Mouse (Mus musculus): ENCODE measurements around the gene Milr1. TPM values are rescaled to one million over a fixed set of nuclear protein-coding genes. Genes with fewer than 3 reads are reported as not detected.
"Not testable (repeated sequence)": the region's sequence is repeated elsewhere in the genome, so short reads cannot be mapped to it uniquely, and the experiment has no call there.

Gene Milr1
- polyA plus RNA-seq, 1 experiment from 2014 or later: 1.1 TPM

GRCm38 (mm10) chr11:106777395-106777794, 26.4 kb downstream of the Milr1 start:
- Histone ChIP-seq H3K27ac (ENCODE audit: low read depth, low read length) (no peak overlapping the region), H3K27me3 (ENCODE audit: control insufficient read depth, insufficient read depth, low read length) (no peaks in the 10 kb centered on the region), H3K4me1 (ENCODE audit: control insufficient read depth, insufficient read depth, low read length) (no peaks in the 10 kb centered on the region; the same call in 1 of the 2 replicates), H3K4me2 (replicated peaks; ENCODE audit: low read depth, low read length) (no peak overlapping the region), H3K36me3 (ENCODE audit: control insufficient read depth, insufficient read depth, low read length) (peaks cover 64% of the 10 kb centered on the region), H3K4me3 (ENCODE audit: low read length) (no peak overlapping the region), H3K9me3 (ENCODE audit: control insufficient read depth, low read length) (no peaks in the 10 kb centered on the region), H3K9ac (ENCODE audit: low read depth, low read length) (no peak overlapping the region; the same call in 1 of the 2 replicates)
- WGBS: 88% methylated on average over 3 of the region's 3 CpGs
- no peak for ATAC-seq (ENCODE audit: low FRiP score, low TSS enrichment)

- 92% methylated on average over 7 of the region's 7 CpGs for WGBS
- H3K4me3 ChIP-seq (ENCODE audit: low read length): peak overlapping the region; percentile 79; the same call in 1 of the 2 replicates
- H3K4me2 ChIP-seq (replicated peaks; ENCODE audit: low read depth, low read length): peak overlapping the region; percentile 73
Measured at GRCm38 (mm10) chr11:106778132-106778531, 27.1 kb downstream of the Milr1 start.

GRCm38 (mm10) chr11:106778589-106779387, 27.8 kb downstream of the Milr1 start:
- Histone ChIP-seq H3K27me3 (ENCODE audit: control insufficient read depth, insufficient read depth, low read length) (no peaks in the 10 kb centered on the region), H3K9ac (ENCODE audit: low read depth, low read length) (peak overlapping the region; percentile 93), H3K4me3 (ENCODE audit: low read length) (peak overlapping the region; percentile 79), H3K4me2 (replicated peaks; ENCODE audit: low read depth, low read length) (peak overlapping the region; percentile 73), H3K4me1 (ENCODE audit: control insufficient read depth, insufficient read depth, low read length) (no peaks in the 10 kb centered on the region; the same call in 1 of the 2 replicates), H3K27ac (ENCODE audit: low read depth, low read length) (peak overlapping the region; percentile 98), H3K36me3 (ENCODE audit: control insufficient read depth, insufficient read depth, low read length) (peaks cover 64% of the 10 kb centered on the region), H3K9me3 (ENCODE audit: control insufficient read depth, low read length) (no peaks in the 10 kb centered on the region)
- ATAC-seq (ENCODE audit: low FRiP score, low TSS enrichment): no peak; the same call in none of the 2 replicates
- 2% methylated on average over 39 of the region's 39 CpGs for WGBS

More at GRCm38 (mm10) chr11:106778132-106778531, 27.1 kb downstream of the Milr1 start:
- H3K36me3 ChIP-seq (ENCODE audit: control insufficient read depth, insufficient read depth, low read length): peaks cover 64% of the 10 kb centered on the region
- H3K9ac ChIP-seq (ENCODE audit: low read depth, low read length): no peak overlapping the region; the same call in 1 of the 2 replicates
- no peak overlapping the region for H3K27ac ChIP-seq (ENCODE audit: low read depth, low read length)
- no peaks in the 10 kb centered on the region for H3K9me3 ChIP-seq (ENCODE audit: control insufficient read depth, low read length)
- H3K4me1 ChIP-seq (ENCODE audit: control insufficient read depth, insufficient read depth, low read length): no peaks in the 10 kb centered on the region; the same call in 1 of the 2 replicates
- no peak for ATAC-seq (ENCODE audit: low FRiP score, low TSS enrichment)
- H3K27me3 ChIP-seq (ENCODE audit: control insufficient read depth, insufficient read depth, low read length): no peaks in the 10 kb centered on the region

GRCm38 (mm10) chr11:106779388-106780088, 28.5 kb downstream of the Milr1 start, which contains the start of gene Polg2:
TSS of gene Polg2 (minus strand) at chr11:106779537.
- Histone ChIP-seq H3K36me3 (ENCODE audit: control insufficient read depth, insufficient read depth, low read length) (peaks cover 64% of the 10 kb centered on the region), H3K9ac (ENCODE audit: low read depth, low read length) (peak within 1 kb of the TSS; percentile 93)

GRCm38 (mm10) chr11:106780089-106780425, 29.0 kb downstream of the Milr1 start:
- Histone ChIP-seq H3K27ac (ENCODE audit: low read depth, low read length) (peak overlapping the region; percentile 98), H3K36me3 (ENCODE audit: control insufficient read depth, insufficient read depth, low read length) (peaks cover 66% of the 10 kb centered on the region), H3K9ac (ENCODE audit: low read depth, low read length) (peak overlapping the region; percentile 93; the same call in 1 of the 2 replicates), H3K27me3 (ENCODE audit: control insufficient read depth, insufficient read depth, low read length) (no peaks in the 10 kb centered on the region), H3K4me3 (ENCODE audit: low read length) (peak overlapping the region; percentile 79; the same call in 1 of the 2 replicates), H3K4me2 (replicated peaks; ENCODE audit: low read depth, low read length) (peak overlapping the region; percentile 73; the same call in 1 of the 2 replicates), H3K9me3 (ENCODE audit: control insufficient read depth, low read length) (no peaks in the 10 kb centered on the region), H3K4me1 (ENCODE audit: control insufficient read depth, insufficient read depth, low read length) (no peaks in the 10 kb centered on the region; the same call in 1 of the 2 replicates)
- ATAC-seq (ENCODE audit: low FRiP score, low TSS enrichment): no peak
- 63% methylated on average over 4 of the region's 4 CpGs for whole genome bisulfite sequencing

More at GRCm38 (mm10) chr11:106779388-106780088, 28.5 kb downstream of the Milr1 start, which contains the start of gene Polg2:
- 2% methylated on average over 26 of the region's 30 CpGs for WGBS
- H3K27me3 ChIP-seq (ENCODE audit: control insufficient read depth, insufficient read depth, low read length): no peaks in the 10 kb centered on the region
- H3K4me2 ChIP-seq (replicated peaks; ENCODE audit: low read depth, low read length): peak within 1 kb of the TSS; percentile 73
- H3K4me1 ChIP-seq (ENCODE audit: control insufficient read depth, insufficient read depth, low read length): no peaks in the 10 kb centered on the region; the same call in 1 of the 2 replicates
- peak within 1 kb of the TSS; percentile 79 for H3K4me3 ChIP-seq (ENCODE audit: low read length)
- no peaks in the 10 kb centered on the region for H3K9me3 ChIP-seq (ENCODE audit: control insufficient read depth, low read length)
- peak; percentile 99 for ATAC-seq (ENCODE audit: low FRiP score, low TSS enrichment)
- peak within 1 kb of the TSS; percentile 98 for H3K27ac ChIP-seq (ENCODE audit: low read depth, low read length)

GRCm38 (mm10) chr11:106780590-106781220, 29.7 kb downstream of the Milr1 start:
- peaks cover 66% of the 10 kb centered on the region for H3K36me3 ChIP-seq (ENCODE audit: control insufficient read depth, insufficient read depth, low read length)
- H3K4me3 ChIP-seq (ENCODE audit: low read length): no peak overlapping the region
- no peaks in the 10 kb centered on the region for H3K27me3 ChIP-seq (ENCODE audit: control insufficient read depth, insufficient read depth, low read length)
- no peak for ATAC-seq (ENCODE audit: low FRiP score, low TSS enrichment)
- H3K9ac ChIP-seq (ENCODE audit: low read depth, low read length): no peak overlapping the region
- 85% methylated on average over 6 of the region's 6 CpGs for WGBS
- H3K27ac ChIP-seq (ENCODE audit: low read depth, low read length): no peak overlapping the region; the same call in 1 of the 2 replicates
- no peaks in the 10 kb centered on the region for H3K9me3 ChIP-seq (ENCODE audit: control insufficient read depth, low read length)
- H3K4me2 ChIP-seq (replicated peaks; ENCODE audit: low read depth, low read length): no peak overlapping the region
- peaks cover 3% of the 10 kb centered on the region; the same call in 1 of the 2 replicates for H3K4me1 ChIP-seq (ENCODE audit: control insufficient read depth, insufficient read depth, low read length)

- whole genome bisulfite sequencing: 86% methylated on average over 7 of the region's 7 CpGs
- not testable (repeated sequence) for H3K4me1 ChIP-seq (ENCODE audit: control insufficient read depth, insufficient read depth, low read length); H3K27me3 ChIP-seq (ENCODE audit: control insufficient read depth, insufficient read depth, low read length); H3K9me3 ChIP-seq (ENCODE audit: control insufficient read depth, low read length); H3K4me3 ChIP-seq (ENCODE audit: low read length); H3K9ac ChIP-seq (ENCODE audit: low read depth, low read length); ATAC-seq (ENCODE audit: low FRiP score, low TSS enrichment); H3K4me2 ChIP-seq (replicated peaks; ENCODE audit: low read depth, low read length); H3K27ac ChIP-seq (ENCODE audit: low read depth, low read length)
- H3K36me3 ChIP-seq (ENCODE audit: control insufficient read depth, insufficient read depth, low read length): peaks cover 73% of the 10 kb centered on the region
Measured at GRCm38 (mm10) chr11:106782271-106782670, 31.2 kb downstream of the Milr1 start.

- H3K27ac ChIP-seq (ENCODE audit: low read depth, low read length): no peak overlapping the region
- H3K27me3 ChIP-seq (ENCODE audit: control insufficient read depth, insufficient read depth, low read length): no peaks in the 10 kb centered on the region
- H3K9me3 ChIP-seq (ENCODE audit: control insufficient read depth, low read length): no peaks in the 10 kb centered on the region
- no peak for ATAC-seq (ENCODE audit: low FRiP score, low TSS enrichment)
- H3K9ac ChIP-seq (ENCODE audit: low read depth, low read length): no peak overlapping the region
- peaks cover 9% of the 10 kb centered on the region; the same call in 1 of the 2 replicates for H3K4me1 ChIP-seq (ENCODE audit: control insufficient read depth, insufficient read depth, low read length)
- H3K4me2 ChIP-seq (replicated peaks; ENCODE audit: low read depth, low read length): no peak overlapping the region
- 82% methylated on average over 9 of the region's 9 CpGs for WGBS
- no peak overlapping the region for H3K4me3 ChIP-seq (ENCODE audit: low read length)
- peaks cover 74% of the 10 kb centered on the region for H3K36me3 ChIP-seq (ENCODE audit: control insufficient read depth, insufficient read depth, low read length)
Measured at GRCm38 (mm10) chr11:106782841-106783764, 32.1 kb downstream of the Milr1 start.
